Mouse (Mus musculus) spleen, postnatal 14 days (tissue): Measurements from ENCODE around the gene 1700067K01Rik.

Experiments
- DNase-seq, 2 experiments: peaks; one replicate each; pipeline ENCODE4 v3.0.0; 2021 to 2022; ENCODE audit warnings: low spot score in 2 of 2

The 1700067K01Rik gene

DNA sequence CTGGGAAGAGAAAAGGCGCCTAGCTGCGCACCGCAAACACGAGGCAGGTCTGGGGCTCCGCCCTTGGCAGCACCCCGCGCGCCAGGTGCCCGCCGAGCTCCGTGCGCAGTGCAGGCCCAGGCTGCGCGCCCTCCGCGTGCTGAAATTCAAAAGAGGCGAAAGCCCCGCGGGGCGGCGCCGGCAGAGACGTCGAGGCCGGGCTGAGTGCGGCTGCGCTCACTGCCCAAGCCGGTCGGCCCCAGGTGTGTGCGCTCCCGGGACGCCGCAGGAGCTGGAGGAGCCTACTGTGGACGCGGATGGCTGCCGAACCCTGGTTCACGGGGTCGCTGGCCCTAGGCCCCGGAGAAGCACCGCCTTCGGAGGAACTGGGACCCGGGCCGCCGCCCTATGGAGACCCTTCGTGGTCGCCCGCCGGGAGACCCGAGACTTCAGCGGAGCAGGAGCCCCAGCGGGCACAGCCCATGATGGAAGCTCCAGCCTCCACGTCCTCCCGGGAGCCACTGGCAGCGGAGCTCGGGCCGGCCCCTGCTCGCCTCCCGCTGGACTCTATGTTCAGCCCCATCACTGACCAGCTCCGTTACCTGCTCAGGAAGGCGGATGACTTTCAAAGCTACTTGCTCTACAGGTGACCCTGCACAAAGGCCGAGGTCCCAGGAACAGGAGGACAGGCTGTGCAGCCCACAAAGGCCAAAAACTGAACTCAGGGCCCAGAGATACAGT lies at the start of gene 1700067K01Rik:
TSS of gene 1700067K01Rik (plus strand) at position 222 of the 720 bp plus-strand sequence.
- no peak for DNase-seq

DNA sequence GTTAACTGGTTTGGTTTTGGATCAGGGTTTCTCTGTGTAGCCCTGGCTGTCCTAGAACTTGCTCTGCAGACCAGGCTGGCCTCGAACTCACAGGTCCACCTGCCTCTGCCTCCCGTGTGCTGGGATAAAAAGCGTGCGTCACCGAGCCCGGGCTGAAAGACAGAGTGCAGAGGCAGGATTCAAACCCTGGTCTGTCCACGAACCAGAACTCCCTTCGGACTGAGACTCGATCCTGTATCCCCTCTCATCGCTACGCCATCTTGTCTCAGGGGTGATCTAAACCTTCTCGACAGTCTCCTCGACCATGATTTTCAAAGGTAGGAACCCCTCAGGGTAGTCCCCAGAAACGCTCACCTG lies 46.6 kb upstream of the 1700067K01Rik start:
- DNase-seq: no peak

DNA sequence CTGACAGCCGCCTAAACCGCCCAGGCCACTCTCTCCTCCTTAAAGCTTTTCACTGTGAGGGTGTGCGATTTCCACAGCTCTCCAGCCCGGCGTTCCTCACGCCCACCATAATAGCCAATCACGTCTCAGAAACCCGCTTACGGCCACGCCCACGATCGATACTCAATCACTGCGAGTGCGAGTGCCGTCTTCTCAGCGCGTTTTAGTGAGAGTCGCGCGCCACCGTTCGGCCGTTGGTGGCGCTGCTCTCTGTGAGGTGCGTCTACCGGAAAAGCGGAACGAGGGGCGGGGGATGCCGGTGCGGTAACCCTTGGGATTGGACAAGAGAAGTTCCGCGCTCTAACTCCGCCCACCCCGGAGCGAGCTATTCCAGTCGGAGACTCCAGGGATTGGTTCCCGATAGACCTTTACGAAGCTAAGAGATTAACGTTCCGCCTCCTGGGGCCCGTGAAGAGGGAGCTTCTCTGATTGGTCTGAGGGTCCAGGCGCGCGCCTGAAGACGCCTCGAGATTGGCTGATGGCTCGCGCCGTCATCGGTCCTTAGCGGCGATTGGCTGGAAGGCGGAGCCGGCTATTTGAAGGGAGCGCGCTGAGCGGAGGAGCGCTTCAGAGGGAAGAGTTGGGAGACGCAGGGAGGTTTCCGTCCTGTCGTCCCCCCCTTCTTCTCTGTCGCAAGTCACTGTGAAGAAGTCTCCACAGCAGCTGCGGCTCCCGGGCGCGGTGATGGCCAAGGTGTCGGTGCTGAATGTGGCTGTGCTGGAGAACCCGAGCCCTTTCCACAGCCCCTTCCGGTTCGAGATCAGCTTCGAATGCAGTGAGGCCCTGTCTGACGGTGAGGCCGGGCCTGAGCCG lies 46.0 kb upstream of the 1700067K01Rik start, which contains the start of the genes Gm10644 and Asf1b:
TSS of gene Gm10644 (minus strand) at position 100 of the 852 bp plus-strand sequence.
TSS of gene Asf1b (plus strand) at position 402 of the 852 bp plus-strand sequence.
- DNase-seq: peak; percentile 90 to 91

DNA sequence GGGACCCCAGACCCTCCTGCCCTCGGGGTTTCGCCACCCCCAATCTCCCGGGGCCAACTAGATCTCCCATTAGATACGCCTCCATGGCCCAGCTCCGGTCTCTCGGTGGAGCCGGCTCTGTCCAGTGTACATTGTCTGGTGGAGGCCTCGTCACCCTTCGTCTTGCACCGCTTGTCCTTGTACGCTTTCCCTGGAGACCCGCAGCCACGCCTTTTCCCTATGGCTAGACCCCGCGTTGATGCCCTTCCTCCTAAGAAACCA lies 45.4 kb upstream of the 1700067K01Rik start:
- no peak for DNase-seq

DNA sequence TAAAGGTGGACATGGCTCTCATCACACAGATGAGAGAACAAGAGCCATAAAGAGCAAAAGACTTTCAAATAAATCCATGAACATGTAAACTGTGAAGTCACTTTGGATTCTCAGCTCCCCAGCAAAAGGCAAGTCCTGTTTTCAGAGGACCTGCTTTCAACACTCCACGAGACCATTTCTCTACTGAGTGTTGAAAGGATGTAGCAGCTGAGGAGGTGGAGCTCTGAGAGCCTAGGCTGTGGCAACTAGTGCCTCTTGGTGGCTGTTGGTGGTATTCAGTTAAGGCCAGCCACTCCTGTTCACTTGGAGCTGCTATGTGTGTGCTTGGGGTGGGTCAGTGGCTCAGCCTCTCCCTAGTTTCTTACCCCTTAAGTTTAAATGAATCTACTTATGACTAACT lies 44.5 kb upstream of the 1700067K01Rik start:
- DNase-seq: no peak

DNA sequence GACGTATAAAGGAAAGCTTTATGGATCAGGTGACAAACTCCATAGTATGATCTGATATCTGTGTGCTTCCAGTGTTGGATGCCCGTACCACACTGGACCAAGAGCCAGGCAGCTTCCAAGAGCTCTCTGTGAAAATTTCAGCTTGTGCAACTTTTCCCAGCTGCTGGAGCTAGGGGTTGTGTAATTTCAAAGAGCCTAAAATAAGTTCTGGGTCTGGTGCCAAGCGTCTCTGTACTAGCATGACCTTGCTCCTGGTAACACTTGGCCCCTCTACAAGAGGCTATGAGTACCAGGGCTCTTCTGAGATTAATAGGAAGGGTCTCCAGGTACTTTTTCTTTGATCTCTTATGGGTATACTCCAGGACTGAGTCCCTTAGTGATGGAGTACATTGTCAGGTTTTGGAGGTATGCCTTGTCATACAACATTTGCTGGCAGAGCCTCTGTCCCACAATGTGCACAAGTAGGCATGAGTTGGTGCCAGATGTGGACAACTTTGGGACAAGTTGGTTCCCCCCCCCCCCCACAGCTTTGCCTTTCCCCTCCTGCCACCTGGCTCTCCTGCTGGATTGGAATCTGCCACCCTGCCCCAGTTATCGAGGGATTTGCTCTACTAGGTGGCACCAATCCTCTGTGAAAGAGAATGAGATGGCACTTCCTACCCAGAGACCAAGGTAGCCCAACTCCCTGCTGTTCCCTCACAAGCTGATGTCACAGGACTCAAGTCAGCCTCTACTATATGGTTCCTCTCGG lies 37.1 kb upstream of the 1700067K01Rik start:
- DNase-seq: no peak

DNA sequence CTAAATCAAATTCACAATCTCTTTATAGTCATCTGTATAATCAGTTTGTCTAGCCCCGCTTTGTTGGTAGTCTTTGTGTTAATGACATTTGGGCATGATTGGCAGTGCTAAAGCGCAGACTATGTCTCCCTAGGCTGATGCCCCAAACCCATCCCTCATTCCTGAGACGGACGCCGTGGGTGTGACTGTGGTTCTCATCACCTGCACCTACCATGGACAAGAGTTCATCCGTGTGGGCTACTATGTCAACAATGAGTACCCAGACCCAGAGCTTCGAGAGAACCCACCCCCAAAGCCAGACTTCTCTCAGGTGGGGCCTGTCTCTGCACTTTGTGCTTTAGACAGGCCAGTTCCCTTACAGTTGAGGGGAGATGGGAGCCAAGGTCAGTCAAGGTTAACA lies 33.6 kb upstream of the 1700067K01Rik start:
- no peak for DNase-seq

DNA sequence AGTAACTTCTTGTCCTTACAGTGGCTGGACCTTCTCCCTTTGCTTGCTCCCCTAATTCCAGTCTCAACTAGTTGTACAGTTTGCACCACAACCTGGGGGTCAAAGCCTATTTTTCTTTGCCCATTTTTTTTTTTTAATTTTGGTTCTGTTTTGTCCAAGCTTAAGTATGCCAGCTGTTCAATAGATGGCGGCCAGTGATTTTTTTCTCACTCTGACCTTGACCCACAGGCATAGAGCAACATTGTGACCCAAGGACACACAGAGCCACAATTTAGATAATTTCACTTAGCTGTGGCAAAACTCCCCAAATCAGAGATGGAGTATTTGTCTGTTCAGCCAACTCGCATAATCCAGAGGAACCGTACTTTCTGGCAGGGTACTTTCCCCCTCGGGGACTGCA lies 30.2 kb upstream of the 1700067K01Rik start:
- no peak for DNase-seq

DNA sequence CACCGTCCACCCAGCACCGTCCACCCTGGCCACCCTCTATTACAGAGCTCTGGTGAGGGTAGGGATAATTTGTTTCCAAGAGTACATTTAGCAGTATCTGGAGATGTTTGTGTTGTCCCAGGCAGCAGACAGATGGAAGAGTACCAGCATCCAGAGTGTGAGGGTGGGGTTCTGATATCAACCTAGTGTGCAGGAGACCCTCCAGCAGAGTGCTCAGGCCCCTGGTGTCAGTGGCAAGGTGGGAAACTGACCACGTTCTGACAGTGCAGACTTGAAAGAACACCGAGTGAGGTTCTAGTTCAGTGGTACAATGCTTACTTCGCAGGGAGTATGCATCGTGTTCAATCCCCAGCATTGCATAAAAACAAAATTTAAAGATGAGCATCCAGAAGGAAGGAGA lies 29.6 kb upstream of the 1700067K01Rik start:
- no peak for DNase-seq

DNA sequence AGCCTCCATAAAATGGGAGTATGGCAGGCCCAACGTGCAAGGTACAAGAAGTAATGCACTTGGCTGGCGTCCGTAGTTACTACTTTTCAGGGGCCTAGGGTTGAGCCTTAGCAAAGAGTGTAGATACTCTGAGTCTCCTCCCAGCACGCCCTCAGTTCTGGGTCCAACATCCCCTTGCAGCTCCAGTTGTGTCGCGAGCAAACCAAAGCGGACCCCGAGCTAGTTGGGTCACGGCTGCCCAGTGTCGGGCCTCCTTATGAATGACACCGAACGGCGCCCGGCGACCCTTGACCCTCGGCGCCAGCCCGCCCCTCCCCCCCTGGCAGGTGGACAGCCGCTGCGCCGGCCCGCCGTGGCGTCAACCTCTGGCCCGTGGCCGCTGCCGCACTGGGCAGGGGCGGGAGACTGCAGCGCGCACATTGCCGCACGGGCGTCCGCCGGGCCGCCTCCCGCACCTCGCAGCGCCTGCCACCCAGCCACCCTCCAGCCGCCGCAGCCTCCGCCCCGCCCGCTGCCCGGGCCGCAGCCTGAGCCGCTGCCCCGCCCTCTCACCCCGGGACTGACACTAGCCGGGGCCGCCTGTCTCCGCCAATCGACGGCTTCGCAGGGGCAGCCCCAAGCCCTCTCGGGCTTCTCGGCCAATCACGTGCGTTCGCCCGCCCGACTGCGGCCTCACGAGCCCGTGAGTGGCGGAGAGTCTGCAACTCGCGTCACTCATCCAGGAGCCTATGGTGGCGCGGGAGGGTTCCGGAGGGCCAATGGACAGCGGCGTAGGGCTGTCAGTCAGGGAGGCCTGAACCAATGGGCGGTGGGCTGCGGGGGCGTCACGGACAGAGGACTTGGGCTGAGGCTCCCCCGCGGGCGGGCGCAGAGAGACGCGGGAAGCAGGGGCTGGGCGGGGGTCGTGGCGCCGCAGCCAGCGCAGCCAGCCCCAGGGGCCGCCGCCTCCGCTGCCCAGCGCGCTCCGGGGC lies 28.9 kb upstream of the 1700067K01Rik start, which contains the start of gene Prkaca:
TSS of gene Prkaca (plus strand) at position 844 of the 971 bp plus-strand sequence.
- peak; percentile 94 to 95 for DNase-seq

DNA sequence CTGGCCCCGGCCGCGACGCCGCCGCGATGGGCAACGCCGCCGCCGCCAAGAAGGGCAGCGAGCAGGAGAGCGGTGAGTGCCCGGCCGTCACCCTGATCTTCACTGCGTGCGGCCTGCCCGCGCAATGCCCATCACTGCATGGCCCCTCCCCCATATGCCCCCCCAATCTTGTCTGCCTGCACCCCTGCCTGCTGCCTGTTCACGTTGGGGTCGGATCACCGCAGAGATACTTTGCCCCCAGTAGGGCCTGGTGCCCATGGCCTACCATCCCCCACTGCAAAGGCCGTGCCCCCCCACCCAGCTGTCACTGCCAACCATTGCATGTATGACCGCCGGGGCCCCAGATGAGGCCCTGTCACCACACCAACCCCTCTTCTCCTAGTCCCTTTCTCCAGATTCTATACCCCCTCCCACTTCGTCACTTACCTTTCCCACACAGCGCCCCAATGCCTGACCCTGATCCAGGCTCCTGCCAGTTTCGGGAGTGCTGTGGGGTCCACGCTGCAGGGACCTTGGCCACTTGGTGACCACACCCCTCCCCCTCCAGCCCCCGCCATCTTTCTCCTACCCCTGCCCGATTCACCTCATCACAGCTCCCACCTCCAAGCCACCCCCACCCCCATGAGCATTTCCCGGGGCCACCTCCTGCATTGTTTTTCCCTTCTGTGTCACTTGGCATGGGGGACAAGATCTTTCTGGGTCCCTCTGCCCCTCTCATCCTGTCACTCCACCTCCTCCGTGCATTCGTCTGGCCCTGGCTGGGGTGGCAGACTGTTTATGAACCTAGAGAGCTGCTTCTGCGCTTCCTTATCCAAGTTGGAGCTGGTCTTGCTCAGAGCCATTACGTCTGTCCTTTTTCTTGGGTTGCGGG lies 27.9 kb upstream of the 1700067K01Rik start:
- DNase-seq: no peak

DNA sequence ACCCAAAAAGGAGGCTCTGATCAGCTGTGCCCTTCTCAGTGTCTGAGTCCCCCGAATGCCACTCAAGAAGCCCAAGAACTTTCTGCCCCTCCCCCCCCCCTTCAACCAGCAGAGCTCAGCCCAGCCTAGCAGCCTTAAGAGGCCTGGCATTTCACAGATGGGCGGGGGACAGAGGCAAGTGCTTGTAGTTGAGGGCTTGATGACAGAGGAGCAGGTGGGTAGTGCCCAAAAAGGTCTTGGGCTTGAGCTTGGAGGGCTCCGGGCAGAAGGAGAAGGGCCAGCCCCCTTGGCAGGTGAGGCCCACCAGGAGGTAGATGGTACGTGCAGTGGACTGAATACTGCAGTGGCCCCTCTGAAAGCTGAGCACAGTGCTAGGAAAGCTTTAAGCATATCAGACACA lies 26.8 kb upstream of the 1700067K01Rik start:
- no peak for DNase-seq

DNA sequence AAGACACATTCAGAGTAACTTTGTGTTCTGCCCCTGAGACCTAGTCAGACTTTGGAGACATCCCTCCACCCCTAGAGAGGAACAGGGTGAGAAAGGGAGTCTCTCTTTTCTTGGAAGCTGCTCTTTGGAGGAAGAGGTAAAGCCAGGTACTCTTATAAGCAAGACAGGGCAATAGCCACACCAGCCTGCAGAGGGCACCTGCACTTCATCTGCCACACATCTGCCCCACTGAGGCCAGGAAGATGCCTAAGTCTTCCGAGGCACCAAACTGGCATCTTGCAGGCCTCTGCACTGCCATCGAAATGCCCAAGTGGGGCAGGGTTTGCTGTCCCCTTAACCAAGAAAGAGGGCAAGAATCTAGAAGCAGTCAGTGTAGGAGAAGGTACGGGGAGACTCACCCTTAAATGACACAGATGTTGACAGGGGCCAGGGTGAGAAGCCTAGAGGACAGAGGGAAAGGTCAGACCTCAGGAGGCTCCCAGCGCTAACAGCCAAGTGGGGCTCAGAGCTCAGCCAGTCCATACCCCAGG lies 25.1 kb upstream of the 1700067K01Rik start:
- DNase-seq: peak in 1 of 2 experiments; percentile 26

DNA sequence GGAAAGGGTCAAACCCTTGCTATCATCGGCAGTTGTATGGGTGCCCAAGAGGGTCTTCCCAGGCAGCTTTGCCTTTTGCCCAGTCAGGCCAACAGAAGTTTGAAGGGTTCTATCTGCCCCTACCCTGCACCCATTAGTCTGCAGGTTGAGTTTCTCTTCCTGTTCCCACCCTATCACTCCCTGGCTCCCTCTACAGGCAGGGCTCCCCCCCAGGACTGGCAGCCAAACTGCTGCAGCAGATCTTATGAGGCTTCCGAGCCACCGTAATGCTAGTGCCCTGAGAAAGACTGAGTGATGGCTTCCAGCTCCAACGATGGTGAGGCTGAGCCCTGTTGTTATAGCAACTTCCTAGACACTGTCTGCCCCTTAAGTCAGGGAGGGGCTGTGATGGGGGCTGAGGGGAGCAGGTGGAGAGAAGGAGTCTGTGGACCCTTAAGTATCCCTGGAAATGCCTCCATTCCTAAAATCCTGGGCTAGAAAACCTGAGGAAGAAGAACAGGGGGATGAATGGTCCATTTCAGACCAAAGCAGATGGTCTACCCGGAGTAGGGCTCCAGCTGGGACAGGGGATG lies 24.4 kb upstream of the 1700067K01Rik start:
- DNase-seq: no peak

DNA sequence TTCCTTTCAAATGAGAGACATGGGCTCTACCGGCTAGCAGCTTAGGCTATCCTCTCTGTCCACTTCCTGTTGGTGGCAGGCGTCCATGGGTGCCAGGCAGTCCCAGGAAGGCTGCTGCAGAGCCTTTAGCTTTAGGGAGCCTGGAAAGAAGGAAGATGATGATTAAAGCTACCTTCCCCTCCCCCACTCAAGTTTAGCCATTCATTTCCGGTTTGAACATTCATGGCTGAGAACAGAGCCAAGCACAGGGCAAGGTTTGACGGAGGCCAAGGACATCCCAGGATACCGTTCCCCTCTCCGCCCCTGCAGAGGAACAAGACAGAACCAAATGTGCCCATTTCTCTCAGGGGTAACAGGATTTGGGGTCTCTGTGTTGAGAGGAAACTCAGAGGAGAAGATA lies 23.7 kb upstream of the 1700067K01Rik start:
- no peak for DNase-seq

DNA sequence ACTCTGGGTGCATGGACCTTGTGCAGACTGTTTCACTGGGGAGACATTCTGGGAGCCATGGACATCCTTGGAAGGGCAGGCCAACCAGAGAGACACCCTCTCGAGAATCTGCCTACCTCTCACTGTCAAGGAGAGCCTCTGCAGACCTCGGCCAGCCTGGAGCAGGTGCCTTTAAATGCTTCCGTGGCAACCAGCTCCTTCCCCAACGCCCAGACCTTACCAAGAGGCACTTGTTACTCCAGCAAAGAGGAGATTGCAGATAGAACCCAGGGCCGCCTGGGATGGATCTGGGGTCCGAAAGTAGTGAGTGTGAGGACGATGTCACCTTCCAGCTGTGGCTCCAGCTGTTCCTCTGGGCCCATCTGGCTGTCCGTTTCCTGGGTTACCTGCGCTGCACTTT lies 23.1 kb upstream of the 1700067K01Rik start:
- DNase-seq: no peak

DNA sequence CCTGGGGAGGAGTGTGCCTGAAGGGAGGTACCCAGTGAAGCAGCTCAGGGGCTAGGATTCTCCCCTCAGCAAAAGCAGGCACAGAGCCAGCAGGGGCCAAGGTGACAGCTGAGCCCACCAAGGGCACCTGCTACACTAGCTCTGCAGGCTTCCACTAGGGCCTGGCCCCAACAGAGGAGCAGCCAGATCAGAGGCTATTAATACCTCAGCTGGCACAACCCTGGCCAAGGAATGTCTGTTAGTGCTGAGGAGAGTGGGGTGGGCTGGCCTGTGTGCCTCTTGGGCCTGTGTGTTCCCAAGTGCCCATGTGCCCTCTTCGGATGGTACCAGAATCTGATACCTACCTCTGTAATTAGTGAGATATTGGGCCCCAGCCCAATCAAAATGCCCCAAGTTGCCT lies 21.1 kb upstream of the 1700067K01Rik start:
- no peak for DNase-seq

DNA sequence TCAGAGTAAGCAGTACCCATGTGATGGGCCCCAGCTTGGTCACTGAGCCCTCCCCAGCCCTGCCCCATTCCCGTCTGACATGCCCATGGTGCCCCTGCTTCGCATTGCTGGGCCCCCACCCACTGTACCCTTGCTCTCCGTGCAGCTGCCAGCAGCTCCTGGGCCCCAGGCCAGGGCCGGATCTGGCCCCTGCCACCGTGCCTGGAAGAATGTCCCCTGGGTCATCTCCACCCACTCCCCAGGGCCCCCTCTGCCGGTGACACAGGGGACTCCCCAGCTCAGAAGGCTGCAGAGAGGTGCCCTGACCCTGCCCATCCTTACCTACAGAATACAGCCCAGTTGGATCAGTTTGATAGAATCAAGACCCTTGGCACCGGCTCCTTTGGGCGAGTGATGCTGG lies 20.5 kb upstream of the 1700067K01Rik start:
- DNase-seq: no peak

DNA sequence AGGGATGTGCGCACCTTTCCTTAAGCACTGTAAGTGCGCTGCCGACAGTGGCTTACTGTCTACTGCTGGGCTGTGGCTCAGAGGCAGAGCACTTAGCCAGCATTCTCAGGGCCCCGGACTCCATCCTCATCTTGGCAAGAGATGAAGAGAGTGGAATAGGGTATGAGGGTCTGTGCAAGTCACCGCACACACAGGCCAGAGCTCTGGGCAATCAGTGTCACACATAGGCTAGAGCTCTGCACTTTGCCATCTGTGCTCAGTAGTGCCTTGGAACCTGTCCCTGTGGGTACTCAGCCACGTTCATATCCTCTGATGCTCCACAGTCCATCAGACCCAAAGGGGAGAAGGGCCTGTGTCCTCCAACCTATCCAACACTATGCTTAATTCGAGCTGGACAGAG lies 19.8 kb upstream of the 1700067K01Rik start:
- no peak for DNase-seq

DNA sequence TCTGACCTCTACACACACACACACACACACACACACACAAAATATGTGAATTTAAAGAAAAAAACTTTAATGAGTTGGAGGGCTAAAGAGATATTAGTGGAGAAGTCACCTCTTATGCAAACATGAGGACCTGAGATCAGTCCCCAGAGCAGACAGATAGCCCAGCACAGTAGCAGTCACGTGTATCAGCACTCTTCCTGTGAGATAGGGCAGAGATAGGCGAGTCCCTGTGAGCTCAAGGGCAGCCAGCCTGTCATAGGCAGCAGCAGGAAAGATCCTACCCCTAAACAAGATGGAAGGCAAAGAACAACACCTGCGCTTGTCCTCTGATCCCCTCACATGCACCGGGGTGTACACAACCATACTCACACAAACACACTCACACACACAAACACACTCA lies 18.9 kb upstream of the 1700067K01Rik start:
- DNase-seq: no peak
